Mouse (Mus musculus) G1E-ER4 (cell line): ENCODE data around the gene Tfeb. TPM values are rescaled to one million over a fixed set of nuclear protein-coding genes. Genes with fewer than 3 reads are reported as not detected.

Source experiments
- GATA1 ChIP-seq: IDR thresholded peaks from one replicate; pipeline ENCODE4 v1.8.0; 2012; ENCODE audit warnings: low read length, inconsistent platforms
- polyA plus RNA-seq: library from polyadenylated mRNA; stranded (reverse); fragments of >175 nt; gene quantifications from 2 replicates; pipeline ENCODE4 v1.2.3, GENCODE M21; 2012

Tfeb gene
- polyA plus RNA-seq, 1 experiment: 50.4 TPM

DNA sequence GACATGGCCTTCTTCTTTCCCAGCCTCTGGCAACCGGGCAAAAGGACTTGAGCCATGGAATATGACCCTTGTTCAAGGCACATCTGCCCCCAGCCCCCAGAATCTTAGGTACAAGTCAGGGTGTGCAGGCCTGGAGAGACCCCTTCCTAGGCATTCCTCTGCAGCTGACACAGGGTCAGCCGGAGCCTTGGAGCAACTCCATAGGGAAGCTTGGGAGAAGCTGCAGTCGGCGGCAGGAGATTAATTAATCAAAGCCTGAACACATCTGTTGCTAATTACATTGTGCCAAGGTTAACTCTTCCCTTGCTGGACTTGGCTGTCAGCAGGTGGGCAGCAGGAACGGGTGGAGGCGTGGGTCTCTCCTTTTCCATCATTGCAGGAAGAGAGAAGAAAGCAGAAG is 77.7 kb downstream of the Tfeb start:
- TF ChIP-seq GATA1: no peak

DNA sequence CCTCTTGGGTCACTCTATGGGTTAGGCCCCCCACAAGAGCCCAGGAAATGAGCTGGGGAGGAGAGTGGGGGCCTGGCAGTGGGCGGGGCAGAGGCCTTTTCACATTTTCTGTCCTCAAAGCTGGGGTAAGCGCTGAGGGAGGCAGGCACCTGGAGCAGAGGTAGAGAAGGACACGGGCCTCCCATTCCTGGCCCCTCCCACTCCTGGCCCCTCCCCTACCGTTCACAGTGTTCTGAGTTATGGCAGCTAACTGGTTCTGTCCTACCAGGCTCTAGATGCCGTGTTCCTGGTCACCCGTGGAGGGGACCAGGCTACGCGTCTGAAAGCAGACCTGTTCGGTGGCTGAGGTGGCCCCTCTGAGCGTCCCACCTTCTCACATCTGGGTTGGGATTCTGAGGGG is 78.6 kb downstream of the Tfeb start:
- TF ChIP-seq GATA1: no peak

DNA sequence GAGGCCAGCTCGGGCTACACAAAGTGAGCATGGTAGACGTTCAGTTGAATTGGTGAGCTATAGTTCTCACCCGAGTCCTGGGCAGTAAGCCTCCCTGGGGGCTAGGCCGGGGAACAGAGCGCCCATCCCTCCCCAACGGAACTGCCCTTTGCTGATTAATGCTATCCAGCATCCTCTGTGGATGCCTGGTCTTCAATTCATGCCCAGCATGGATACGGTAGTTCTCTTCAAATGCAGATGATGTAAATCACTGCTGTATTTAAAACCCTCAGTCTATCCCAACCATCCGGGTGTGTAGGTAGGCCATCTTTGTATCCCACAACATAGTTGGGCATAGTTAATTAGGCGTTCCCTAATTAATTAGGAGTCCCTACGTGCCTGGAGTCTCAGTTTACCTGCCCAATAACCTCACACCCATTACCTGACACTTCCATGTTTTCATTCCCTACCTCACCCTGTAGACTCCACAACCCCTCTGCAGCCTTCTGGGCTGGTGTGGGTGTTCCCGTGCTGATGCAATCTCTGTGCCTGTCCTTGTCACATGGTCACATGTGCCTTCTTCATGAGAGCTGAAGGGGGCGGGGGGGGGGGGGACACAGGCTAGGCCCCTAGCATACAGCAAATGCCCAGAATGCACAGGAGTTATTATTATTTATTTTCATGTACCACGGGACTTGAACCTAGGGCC is 81.4 kb downstream of the Tfeb start:
- TF ChIP-seq GATA1: no peak

DNA sequence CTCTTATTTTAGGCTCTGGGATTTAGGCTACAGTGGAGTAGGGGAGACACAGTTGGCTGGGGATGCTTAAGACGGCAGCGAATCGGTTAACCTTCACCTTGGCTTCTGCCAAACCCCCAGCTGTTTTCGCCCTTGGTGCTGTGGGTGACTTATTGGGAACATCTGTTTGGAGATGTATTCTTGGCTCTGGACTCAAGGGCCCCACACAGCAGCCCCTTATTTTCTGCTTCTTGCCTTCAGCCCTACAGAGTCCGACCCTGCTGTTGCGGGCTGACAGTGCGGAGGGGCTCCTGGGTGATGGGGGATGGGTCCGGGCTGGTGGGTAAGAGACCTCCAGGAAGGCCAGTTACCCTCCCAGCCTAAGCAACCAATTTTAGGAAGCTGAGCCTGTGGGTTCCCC is 84.5 kb downstream of the Tfeb start:
- no peak for TF ChIP-seq GATA1

DNA sequence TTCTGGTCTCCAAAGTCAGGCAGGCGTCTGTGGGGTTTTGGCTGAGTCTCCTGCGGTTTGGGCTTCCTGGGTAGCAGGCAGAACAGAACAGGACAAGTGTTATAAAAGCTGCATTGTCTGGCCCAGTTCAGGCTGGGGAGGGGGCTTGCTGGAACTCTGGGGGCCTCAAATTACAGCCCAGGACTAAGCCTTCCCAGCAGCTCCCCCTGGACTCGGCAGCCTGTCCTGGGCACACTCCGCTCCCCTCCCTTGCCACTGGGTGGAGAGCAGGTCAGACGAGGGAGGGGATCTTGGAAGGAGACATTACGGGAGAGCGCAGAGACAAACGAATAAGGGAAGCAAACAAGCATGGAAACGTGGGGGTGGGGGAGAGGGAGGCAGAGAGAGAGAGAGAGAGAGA is 94.3 kb downstream of the Tfeb start:
- TF ChIP-seq GATA1: no peak

DNA sequence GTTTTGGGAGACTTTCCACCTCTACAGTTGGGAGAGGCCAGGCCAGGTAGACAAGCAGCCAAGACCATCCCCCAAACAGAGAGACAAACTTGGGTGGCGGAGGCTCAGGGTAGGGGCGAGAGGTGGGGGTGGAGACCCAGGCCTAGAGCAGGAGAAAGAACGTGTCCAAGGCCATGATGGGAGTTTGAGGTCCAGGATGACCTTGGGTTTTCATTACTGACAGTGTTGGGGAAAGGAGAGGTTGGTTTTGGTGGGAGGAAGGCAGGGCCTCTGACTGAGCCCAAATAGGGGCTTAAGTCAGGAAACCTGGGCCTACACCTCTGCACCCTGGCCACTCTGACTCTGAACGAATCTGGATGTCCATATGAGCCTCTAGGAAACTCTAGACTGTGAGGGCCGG is 94.9 kb downstream of the Tfeb start:
- no peak for TF ChIP-seq GATA1

DNA sequence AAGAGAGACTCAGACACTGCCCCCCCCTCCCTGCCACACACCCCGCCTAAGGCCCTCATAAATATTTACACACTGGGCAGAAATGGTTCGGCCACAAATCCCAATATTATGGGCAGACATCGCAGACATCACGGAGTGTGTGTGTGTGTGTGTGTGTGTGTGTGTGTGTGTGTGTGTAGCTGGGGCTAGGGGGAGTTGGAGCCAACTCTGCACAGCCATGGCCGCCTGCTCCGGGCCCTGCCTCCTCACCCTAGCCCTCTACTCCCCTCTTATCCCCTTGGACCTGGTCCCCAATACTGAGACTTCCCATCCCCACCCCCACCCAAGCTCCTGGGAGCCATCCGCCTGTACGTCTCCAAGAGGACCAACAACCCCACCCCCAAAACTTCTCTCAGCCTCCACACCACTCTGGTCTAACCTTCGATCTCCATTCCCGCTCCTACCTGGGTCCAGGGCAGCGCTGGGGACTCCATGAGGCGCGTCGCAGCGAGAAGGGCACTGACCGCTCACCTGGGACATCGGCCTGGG is 95.7 kb downstream of the Tfeb start:
- TF ChIP-seq GATA1: no peak

DNA sequence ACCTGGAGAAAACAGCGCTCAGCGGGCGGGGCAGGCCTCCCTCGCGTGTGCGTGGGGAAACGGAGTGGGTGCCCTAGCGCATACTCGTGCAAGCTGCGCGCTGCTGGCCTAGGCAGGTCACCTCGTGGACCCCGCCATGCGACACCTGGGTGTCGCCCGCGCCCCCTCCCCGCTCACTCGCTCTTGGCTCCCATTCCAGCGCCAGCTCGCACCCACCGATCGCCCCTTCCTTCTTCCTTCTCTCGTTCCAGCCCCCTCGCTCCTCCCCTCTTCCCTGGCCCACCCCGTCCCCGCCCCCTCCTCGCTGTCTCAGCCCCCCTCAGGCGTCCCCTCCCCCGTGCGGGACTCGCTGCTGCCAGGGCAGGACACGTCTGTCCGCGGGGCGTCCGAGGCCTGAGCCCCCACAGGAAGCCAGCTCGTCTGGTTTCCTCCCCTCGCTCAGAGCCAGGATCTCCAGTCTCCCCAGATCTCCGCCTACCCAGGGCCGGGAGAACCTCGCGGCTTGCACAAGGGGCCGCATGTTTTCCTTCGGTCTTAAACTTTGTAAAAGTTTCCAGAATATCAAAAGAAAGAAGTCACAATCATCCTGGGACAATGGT is 96.3 kb downstream of the Tfeb start:
- TF ChIP-seq GATA1: no peak

DNA sequence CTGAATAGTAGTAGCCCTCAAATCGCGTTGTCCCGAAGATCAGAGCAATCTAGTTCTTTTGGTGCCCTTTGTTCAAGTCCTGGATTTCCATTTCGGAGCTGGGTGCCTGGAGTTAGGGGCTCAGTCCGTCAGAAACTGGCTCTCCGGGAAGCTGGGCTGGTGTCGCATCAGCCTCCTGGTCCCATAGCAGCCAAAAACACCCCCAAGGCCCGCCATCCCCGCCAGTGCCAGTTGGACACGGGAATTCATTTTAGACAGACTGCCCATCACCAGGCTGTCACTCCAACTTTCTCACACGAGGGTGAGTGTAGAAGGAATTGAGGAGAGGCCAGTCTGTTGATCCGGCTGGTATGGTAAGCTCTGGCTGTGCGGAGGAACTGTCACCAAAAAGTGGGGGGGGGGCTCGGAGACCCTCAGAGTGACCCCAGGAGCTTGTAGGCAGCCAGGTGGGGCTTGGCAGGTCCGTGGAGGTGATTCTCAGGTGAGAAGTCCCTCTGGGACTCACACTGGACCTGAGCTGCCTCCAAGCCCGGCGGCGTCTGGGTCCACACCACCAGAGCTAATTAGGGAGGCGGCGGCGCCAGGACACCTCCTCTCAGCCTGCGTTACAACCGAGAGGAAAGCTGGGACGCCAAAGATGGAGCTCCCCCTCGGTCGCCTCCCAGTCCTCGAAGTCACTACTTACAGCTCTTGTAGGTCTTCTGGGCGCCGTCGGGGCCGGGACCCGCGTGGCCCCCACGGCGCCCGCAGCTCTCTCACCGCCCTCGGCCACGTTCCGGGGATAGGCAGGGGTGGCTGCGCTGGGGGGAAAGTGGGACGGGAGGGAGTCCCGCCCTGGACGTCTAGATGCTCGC is 97.0 kb downstream of the Tfeb start:
- TF ChIP-seq GATA1: no peak

DNA sequence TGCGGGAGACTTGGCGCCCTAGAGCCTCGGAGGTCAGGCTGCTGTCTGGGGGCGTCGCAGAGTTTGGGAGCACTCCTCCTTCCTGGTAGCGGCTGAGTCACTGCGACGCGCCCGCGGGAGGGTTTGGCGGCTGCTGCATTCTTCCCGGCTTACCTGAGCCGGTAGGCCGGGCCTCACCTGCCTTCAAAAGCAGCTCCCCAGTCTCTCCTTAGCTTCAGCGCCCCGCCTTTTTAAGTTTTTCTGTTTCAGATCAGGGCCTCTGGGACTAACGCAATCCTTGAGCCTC is 97.6 kb downstream of the Tfeb start, which contains the start of gene Mdfi:
TSS of gene Mdfi (minus strand) at position 210 of the 286 bp plus-strand sequence.
- TF ChIP-seq GATA1: no peak

DNA sequence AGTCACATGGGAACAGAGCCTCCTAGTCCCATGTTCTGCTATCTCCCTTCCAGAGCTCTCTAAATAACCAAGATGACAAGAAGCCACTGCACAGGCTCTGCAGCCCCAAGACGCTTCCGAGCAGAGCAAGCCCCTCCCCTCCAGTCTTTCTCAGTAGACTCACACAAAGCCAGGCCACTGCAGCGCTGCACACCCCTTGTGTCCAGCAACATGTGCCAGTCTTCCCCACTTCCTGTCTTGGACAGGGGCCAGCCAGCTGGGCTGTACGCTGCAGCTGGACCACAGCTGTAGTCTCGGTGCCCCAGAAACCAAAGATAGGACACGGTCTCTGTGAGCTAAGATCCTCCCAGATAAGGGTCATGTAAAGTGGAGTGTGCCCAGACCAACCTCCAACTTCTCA is 101.0 kb downstream of the Tfeb start:
- no peak for TF ChIP-seq GATA1

DNA sequence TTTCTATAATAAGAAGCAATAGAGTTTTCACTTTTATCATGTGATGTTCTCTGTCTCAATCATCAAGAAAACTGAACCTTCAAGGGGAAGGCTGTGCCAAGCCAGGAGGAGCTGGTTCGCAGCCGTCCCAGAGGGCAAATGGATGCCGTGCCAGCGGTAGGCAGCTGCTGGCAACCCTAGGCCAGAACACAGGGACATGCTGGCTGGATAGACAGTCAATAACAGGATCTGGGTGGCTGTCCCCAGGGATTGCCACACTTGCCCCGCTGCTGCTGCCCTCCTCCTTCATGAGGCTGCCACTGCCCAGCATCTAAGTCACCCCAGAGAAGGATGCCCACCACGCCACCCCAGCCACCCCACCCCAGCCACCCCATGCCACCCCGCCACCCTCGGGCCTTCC is 104.7 kb downstream of the Tfeb start:
- no peak for TF ChIP-seq GATA1

Other genes starting within 250 kb of the Tfeb start
- 23.1 and 25.1 TPM in 2 replicates for gene Taf8, start 234.7 kb upstream of the Tfeb start, polyA plus RNA-seq
- 451 and 580 TPM in 2 replicates for gene Ccnd3, start 232.0 kb upstream of the Tfeb start, polyA plus RNA-seq
- 58.2 and 67.0 TPM in 2 replicates for gene Bysl, start 125.5 kb upstream of the Tfeb start, polyA plus RNA-seq
- gene Med20, start 125.4 kb upstream of the Tfeb start, polyA plus RNA-seq: 6.0 and 7.3 TPM in 2 replicates
- gene Gm20517, start 125.4 kb upstream of the Tfeb start, polyA plus RNA-seq: 0.11 TPM in 1 of 2 replicates, not detected in the other
- 15.8 and 20.6 TPM in 2 replicates for gene Usp49, start 106.3 kb upstream of the Tfeb start, polyA plus RNA-seq
- 246 and 348 TPM in 2 replicates for gene Tomm6, start 48.6 kb upstream of the Tfeb start, polyA plus RNA-seq
- gene Frs3, start 48.0 kb upstream of the Tfeb start, polyA plus RNA-seq: 3.2 and 4.1 TPM in 2 replicates
- gene Gm21981, start 42.6 kb upstream of the Tfeb start, polyA plus RNA-seq: 0.37 and 0.54 TPM in 2 replicates
- 5.3 and 5.7 TPM in 2 replicates for gene Prickle4, start 42.3 kb upstream of the Tfeb start, polyA plus RNA-seq
- gene Pgc, start 10.2 kb upstream of the Tfeb start, polyA plus RNA-seq: not detected in 2 replicates
- gene Mdfi, start 97.7 kb downstream of the Tfeb start, polyA plus RNA-seq: not detected in 2 replicates
- 35.6 and 46.1 TPM in 2 replicates for gene Foxp4, start 187.6 kb downstream of the Tfeb start, polyA plus RNA-seq